Mouse (Mus musculus) liver, embryonic 15.5 days (tissue): ENCODE measurements around the gene Tubg1. TPM values are rescaled to one million over a fixed set of nuclear protein-coding genes. Genes with fewer than 3 reads are reported as not detected.
"Not testable (repeated sequence)": the region's sequence is repeated elsewhere in the genome, so short reads cannot be mapped to it uniquely, and the experiment has no call there.

ENCODE experiments used
- ATAC-seq: fragments of 200-750 bp; cut with Nextera tagmentation; 2 replicates; pipeline ENCODE4 v1.8.0; 2017; ENCODE audit warnings: moderate number of reproducible peaks, mild to moderate bottlenecking, moderate library complexity; ENCODE audit not compliant: insufficient read depth
- H3K27ac ChIP-seq: fragments of 300-500 bp; sonication (generic); replicated peaks from 2 replicates; pipeline ENCODE4 v1.5.1; 2015; ENCODE audit warnings: mild to moderate bottlenecking, inconsistent platforms
- H3K27me3 ChIP-seq: fragments of 300-500 bp; sonication (generic); 2 replicates; pipeline ENCODE4 v1.6.1; 2015; ENCODE audit warnings: mild to moderate bottlenecking, inconsistent platforms
- H3K36me3 ChIP-seq: fragments of 300-500 bp; sonication (generic); replicated peaks from 2 replicates; pipeline ENCODE4 v1.6.1; 2015; ENCODE audit warnings: moderate library complexity, mild to moderate bottlenecking, inconsistent platforms
- H3K4me1 ChIP-seq: fragments of 300-500 bp; sonication (generic); replicated peaks from 2 replicates; pipeline ENCODE4 v1.6.1; 2015; ENCODE audit warnings: inconsistent platforms
- H3K4me2 ChIP-seq: fragments of 300-500 bp; sonication (generic); 2 replicates; pipeline ENCODE4 v1.6.1; 2015; ENCODE audit warnings: moderate library complexity, mild to moderate bottlenecking, inconsistent platforms
- H3K4me3 ChIP-seq: fragments of 300-500 bp; sonication (generic); replicated peaks from 2 replicates; pipeline ENCODE4 v1.5.1; 2015; ENCODE audit warnings: mild to moderate bottlenecking, inconsistent platforms
- H3K9ac ChIP-seq: fragments of 300-500 bp; sonication (generic); 2 replicates; pipeline ENCODE4 v1.6.1; 2015; ENCODE audit warnings: moderate library complexity, mild to moderate bottlenecking, inconsistent platforms
- H3K9me3 ChIP-seq: fragments of 300-500 bp; sonication (generic); replicated peaks from 2 replicates; pipeline ENCODE4 v1.6.1; 2016; ENCODE audit warnings: inconsistent platforms
- WGBS: fragments of 180-500 bp; shearing (Covaris S2); methylation state at CpG from one replicate; pipeline ENCODE4 v1.1.7; 2015; ENCODE audit warnings: mixed read lengths; ENCODE audit not compliant: insufficient replicate concordance; 5-methylcytosine and 5-hydroxymethylcytosine counted together
- polyA plus RNA-seq: library from polyadenylated mRNA; unstranded; fragments of >200 nt; fragmentation: Nextera tagmentation; extraction: Ambion mirVana; gene quantifications from 2 replicates; pipeline ENCODE4 v1.2.1, GENCODE M21; 2015

The Tubg1 gene
- polyA plus RNA-seq, 1 experiment from 2014 or later = 38.3 TPM

DNA sequence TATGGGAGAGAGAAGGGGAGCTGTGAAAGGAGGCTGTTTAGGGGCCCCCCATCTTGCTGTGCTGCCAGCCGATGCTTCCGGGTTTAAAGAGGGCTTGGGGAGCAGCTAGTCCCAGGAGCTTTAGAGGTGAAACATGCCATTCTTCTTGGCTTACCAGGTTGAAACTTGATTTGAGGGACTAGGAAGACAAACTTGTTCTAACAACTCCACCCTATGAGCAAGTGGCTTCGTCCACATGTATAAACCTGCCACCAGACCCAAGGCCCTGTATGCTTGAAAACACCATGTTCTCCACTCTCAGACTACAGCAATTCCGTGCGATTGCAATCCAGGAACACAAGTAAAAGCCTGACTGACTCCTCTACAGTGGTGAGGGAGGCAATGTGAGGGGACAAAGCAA, 16.7 kb upstream of the Tubg1 start:
- Histone ChIP-seq H3K27me3 (no peaks in the 10 kb centered on the region), H3K4me2 (no peak overlapping the region), H3K9ac (no peak overlapping the region), H3K36me3 (peaks cover 90% of the 10 kb centered on the region), H3K4me3 (no peak overlapping the region), H3K4me1 (no peaks in the 10 kb centered on the region), H3K9me3 (no peaks in the 10 kb centered on the region), H3K27ac (no peak overlapping the region)
- ATAC-seq = no peak
- 84% methylated on average over 5 of the region's 5 CpGs for WGBS

DNA sequence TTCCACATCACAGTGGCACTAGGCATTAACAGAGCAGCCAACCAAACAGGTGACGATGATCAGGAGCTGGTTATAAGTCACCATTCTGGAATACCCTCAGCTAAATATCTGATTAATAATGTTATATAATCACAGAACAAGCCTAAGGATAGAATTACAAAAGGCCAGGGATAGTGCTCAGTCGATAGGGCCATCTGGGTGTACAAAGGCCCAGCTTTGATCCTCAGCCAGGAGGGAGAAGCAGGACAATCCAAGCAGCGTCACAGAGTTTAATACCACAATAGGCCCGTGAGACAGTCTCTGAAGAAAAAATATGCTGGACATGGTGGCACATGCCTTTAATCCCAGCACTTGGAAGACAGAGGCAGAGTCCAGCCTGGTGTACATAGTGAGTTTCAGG, 10.4 kb upstream of the Tubg1 start:
- Histone ChIP-seq H3K9ac (no peak overlapping the region), H3K4me3 (no peak overlapping the region), H3K27me3 (no peaks in the 10 kb centered on the region), H3K27ac (no peak overlapping the region), H3K4me1 (peaks cover 13% of the 10 kb centered on the region; the same call in 1 of the 2 replicates), H3K4me2 (no peak overlapping the region), H3K36me3 (peaks cover 42% of the 10 kb centered on the region), H3K9me3 (no peaks in the 10 kb centered on the region)
- WGBS = 88% methylated on average over 4 of the region's 4 CpGs
- no peak for ATAC-seq

DNA sequence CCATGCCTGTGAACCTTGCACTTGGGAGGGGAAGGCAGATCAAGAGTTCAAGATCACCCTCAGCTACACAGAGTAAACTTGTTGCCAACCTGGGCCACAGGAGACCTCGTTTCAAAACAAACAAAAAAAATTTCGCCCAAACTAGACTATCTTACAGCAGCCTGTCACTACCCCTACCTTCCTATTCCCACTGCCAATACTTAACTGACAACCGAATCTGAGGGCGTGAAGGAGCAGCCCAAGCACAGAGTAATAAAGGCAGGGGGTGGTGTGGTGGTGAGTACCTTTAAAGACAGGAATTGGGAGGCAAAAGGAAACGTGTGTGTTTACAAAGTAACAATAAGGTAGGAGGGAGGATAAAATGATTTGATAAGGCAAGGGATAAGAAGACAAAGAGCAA, 9.0 kb upstream of the Tubg1 start:
- no peak overlapping the region for H3K4me2 ChIP-seq
- ATAC-seq = no peak
- 53% methylated on average over 5 of the region's 5 CpGs for WGBS
- no peaks in the 10 kb centered on the region for H3K27me3 ChIP-seq
- no peak overlapping the region for H3K27ac ChIP-seq
- H3K4me3 ChIP-seq = no peak overlapping the region
- peaks cover 21% of the 10 kb centered on the region for H3K4me1 ChIP-seq
- peaks cover 32% of the 10 kb centered on the region for H3K36me3 ChIP-seq
- no peak overlapping the region for H3K9ac ChIP-seq
- no peaks in the 10 kb centered on the region for H3K9me3 ChIP-seq

DNA sequence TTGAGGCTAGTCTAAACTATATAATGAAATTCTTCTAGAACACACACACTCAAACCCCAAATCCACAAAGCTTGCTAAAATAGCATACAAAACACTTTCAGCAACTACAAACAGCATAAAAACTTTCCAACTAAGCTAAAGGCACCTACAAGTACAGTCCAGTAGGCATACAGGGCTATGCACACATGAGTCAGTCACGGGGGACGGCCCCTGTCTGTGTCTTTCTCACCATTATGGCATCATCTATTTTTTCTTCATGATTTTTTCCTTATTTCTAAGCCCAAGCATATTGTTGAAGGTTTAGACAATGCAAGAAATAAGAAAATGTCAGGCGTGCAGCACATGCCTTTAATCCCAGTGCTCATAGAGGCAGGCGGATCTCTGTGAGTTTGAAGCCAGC, 8.6 kb upstream of the Tubg1 start:
- ATAC-seq = no peak
- H3K27me3 ChIP-seq = no peaks in the 10 kb centered on the region
- peaks cover 32% of the 10 kb centered on the region for H3K36me3 ChIP-seq
- H3K4me1 ChIP-seq = peaks cover 26% of the 10 kb centered on the region
- no peaks in the 10 kb centered on the region for H3K9me3 ChIP-seq
- no peak overlapping the region for H3K4me3 ChIP-seq
- 83% methylated on average over 4 of the region's 4 CpGs for WGBS
- H3K4me2 ChIP-seq = no peak overlapping the region
- H3K9ac ChIP-seq = no peak overlapping the region
- H3K27ac ChIP-seq = no peak overlapping the region

DNA sequence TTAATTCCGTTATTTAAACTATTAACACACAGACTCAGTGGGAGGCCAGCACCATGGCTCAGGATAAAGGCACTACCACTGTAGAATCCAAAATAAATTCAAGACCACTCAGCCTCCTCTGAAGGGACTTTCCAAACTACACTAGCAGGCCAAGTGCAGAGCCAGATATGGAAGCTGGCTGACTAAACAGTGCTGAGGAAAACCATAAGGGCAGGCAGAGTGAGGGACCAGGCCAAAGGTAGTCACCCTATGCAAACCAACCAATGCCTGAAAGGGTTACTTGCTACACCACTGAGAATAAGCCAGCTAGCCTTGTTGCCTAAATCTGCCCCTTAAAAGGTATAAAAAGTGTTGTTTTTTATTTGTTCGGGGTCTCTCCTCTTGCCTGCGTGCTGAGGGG, 7.6 kb upstream of the Tubg1 start:
- 83% methylated on average over 3 of the region's 3 CpGs for WGBS
- Histone ChIP-seq H3K36me3 (peaks cover 39% of the 10 kb centered on the region), H3K4me1 (peaks cover 32% of the 10 kb centered on the region), H3K4me2 (no peak overlapping the region), H3K27me3 (no peaks in the 10 kb centered on the region), H3K9me3 (no peaks in the 10 kb centered on the region), H3K27ac (no peak overlapping the region), H3K9ac (no peak overlapping the region), H3K4me3 (no peak overlapping the region)
- ATAC-seq = no peak

DNA sequence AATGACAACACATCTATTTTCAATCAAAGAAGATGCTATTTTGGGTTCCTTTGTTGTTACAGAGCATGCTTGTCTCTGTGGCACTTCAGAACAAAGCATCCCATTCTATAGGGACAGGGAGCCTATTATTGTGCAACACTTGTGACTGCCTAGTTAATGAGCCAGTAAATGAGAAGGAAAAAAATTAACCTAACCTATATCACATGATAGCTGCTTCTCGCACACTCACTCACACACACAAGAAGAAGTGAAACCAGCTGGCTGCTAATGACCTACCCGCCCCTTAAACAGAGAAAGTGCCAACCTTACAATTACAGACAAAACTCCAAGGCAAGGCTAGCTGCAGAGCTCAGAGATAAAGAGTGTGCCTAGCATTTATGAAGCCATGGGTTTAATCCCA, 4.2 kb upstream of the Tubg1 start:
- Histone ChIP-seq H3K27ac (0 out of 2 replicates have a peak overlapping the region, but pooled peaks have one; percentile 1), H3K36me3 (peaks cover 32% of the 10 kb centered on the region), H3K4me3 (no peak overlapping the region), H3K9ac (no peak overlapping the region), H3K4me2 (no peak overlapping the region), H3K27me3 (no peaks in the 10 kb centered on the region), H3K4me1 (peaks cover 49% of the 10 kb centered on the region), H3K9me3 (no peaks in the 10 kb centered on the region)
- ATAC-seq = no peak
- WGBS = 73% methylated on average over 2 of the region's 2 CpGs

DNA sequence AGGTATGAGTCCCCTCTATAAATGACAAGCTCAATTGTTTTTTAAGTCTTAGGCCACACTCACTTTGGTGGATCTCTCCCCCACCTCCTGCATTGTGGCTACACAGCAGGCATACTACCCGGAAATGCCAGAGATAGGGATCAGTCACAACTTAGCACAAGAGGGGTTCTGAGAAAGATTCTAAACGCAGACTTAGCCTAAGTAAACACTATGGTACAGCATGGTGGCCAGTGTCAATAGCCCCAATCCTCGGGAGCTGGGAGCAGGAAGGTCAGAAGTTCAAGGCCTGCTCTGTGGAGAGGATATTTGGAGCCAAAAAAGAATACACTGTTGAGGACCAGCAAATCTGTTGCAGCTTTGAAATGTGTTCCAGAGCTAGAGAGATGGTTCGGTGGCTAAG, 1.6 kb upstream of the Tubg1 start:
- no peak for ATAC-seq
- Histone ChIP-seq H3K4me3 (peak overlapping the region; percentile 93), H3K27me3 (no peaks in the 10 kb centered on the region), H3K27ac (peak overlapping the region; percentile 97), H3K4me1 (peaks cover 49% of the 10 kb centered on the region), H3K9me3 (no peaks in the 10 kb centered on the region), H3K9ac (peak overlapping the region; percentile 96), H3K36me3 (peaks cover 33% of the 10 kb centered on the region), H3K4me2 (peak overlapping the region; percentile 80)
- 15% methylated on average over 4 of the region's 4 CpGs for WGBS

DNA sequence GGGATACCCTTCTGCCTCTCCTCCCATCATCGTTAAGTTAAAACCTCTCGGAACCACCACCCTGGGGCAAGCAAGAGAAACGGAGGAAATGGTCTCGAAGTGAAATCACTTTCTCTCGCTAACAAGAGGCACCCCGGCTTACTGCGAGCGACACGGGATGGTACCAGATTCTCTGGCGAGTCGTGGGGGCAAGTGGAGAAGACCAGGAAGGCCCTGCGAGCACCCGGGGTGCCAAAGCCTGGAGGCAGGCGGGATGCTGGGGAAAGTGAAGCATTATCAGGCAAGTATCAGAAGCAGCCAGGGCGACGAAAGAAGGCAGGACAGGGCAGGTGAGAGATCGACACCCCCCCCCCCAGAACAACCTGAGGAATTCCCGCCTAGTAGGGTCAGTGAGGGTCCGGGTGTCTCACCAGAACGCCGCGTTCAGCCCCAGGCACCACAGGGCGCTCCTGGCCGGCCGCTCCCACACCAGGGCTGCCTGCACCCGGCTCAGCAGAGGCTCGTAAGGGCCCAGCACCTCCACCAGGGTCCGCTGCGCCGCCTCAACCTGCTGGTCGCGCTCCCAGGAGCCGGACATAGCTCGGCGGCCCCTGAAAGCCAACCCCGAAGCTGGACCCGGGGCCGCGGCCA, 492 bp upstream of the Tubg1 start:
- peaks cover 39% of the 10 kb centered on the region for H3K36me3 ChIP-seq
- peak; percentile 77 for ATAC-seq

DNA sequence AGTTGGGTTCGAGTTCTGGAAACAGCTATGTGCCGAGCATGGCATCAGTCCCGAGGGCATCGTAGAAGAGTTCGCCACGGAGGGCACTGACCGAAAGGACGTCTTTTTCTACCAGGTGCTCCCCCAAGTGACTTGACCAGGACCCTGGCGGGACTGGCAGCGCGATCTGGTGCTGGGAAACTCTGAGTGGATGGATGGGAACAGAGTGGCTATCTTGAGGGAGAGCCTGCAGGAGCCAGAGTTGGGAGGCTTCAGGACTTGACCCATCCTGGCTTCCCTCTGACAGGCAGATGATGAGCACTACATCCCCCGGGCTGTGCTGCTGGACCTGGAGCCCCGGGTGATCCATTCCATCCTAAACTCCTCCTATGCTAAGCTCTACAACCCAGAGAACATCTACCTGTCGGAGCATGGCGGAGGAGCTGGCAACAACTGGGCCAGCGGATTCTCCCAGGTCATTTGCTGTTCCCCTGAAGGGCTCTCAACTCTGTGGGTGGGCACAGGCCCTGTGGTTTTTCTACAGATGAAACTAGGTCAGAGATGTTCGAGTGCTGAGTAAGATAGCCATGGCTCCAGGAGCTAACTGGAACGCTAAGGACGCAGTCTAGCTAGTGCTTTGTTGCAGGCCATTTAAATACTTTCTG, 929 bp downstream of the Tubg1 start:
- H3K4me2 ChIP-seq = peak overlapping the region; percentile 99
- H3K36me3 ChIP-seq = peaks cover 49% of the 10 kb centered on the region
- peak overlapping the region; percentile 97 for H3K27ac ChIP-seq
- 21% methylated on average over 19 of the region's 19 CpGs for WGBS
- peaks cover 42% of the 10 kb centered on the region for H3K4me1 ChIP-seq
- peak overlapping the region; percentile 93 for H3K4me3 ChIP-seq
- no peak for ATAC-seq
- H3K9me3 ChIP-seq = no peaks in the 10 kb centered on the region
- H3K9ac ChIP-seq = peak overlapping the region; percentile 85
- H3K27me3 ChIP-seq = no peaks in the 10 kb centered on the region

More for the DNA sequence above, 492 bp upstream of the Tubg1 start:
- no peaks in the 10 kb centered on the region for H3K27me3 ChIP-seq
- under 1% methylated on average over 39 of the region's 39 CpGs for WGBS
- peak overlapping the region; percentile 93 for H3K4me3 ChIP-seq
- H3K4me1 ChIP-seq = peaks cover 49% of the 10 kb centered on the region
- peak overlapping the region; percentile 96 for H3K9ac ChIP-seq
- peak overlapping the region; percentile 80 for H3K4me2 ChIP-seq
- peak overlapping the region; percentile 97 for H3K27ac ChIP-seq
- H3K9me3 ChIP-seq = no peaks in the 10 kb centered on the region

DNA sequence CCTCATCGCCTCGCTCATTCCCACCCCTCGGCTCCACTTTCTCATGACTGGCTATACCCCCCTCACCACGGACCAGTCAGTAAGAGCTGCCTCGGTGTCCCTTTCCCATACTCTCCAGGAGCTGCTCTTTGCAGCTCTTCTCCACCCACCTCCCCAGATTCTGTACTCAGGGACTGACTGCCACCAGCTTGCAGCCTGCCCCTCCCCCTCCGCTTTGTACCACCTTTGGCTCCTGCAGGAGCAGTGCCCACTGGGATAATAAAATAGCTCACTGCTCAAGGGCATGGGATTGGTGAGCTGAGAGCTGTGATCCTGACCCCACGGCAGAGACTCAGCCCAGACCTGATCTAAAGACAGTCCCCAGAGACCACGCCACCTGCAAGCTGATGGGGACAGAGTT, 4.8 kb downstream of the Tubg1 start:
- H3K36me3 ChIP-seq = peaks cover 45% of the 10 kb centered on the region

DNA sequence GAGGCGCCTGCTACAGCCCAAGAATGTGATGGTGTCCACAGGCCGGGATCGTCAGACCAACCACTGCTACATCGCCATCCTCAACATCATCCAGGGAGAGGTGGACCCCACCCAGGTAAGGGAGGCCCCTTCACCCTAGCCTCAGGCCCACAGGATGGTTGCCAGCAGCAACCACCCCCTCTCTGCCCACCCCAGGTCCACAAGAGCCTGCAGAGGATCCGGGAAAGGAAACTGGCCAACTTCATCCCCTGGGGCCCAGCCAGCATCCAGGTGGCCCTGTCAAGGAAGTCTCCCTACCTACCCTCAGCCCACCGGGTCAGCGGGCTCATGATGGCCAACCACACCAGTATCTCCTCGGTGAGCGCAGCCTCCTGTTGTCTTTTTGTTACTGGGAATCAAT, 5.3 kb downstream of the Tubg1 start:
- H3K27ac ChIP-seq, H3K9ac ChIP-seq, H3K4me2 ChIP-seq, H3K27me3 ChIP-seq, H3K4me3 ChIP-seq, ATAC-seq, H3K9me3 ChIP-seq: not testable (repeated sequence)
- peaks cover 45% of the 10 kb centered on the region for H3K36me3 ChIP-seq
- H3K4me1 ChIP-seq = peaks cover 15% of the 10 kb centered on the region
- 92% methylated on average over 9 of the region's 9 CpGs for WGBS

More for the DNA sequence above, 4.8 kb downstream of the Tubg1 start:
- H3K27me3 ChIP-seq, H3K4me2 ChIP-seq, H3K9me3 ChIP-seq, H3K4me3 ChIP-seq, H3K27ac ChIP-seq, ATAC-seq, H3K9ac ChIP-seq: not testable (repeated sequence)
- WGBS = 85% methylated on average over 8 of the region's 8 CpGs
- H3K4me1 ChIP-seq = peaks cover 16% of the 10 kb centered on the region
